ENCODE assay signal across 15 mouse cellular contexts in genomic region chr8:123037487-123037886, GRCm38 (mm10). TPM values are rescaled to one million over a fixed set of nuclear protein-coding genes. Genes with fewer than 3 reads are reported as not detected.
DNase-seq lines count a peak whose midpoint lies in the region; ATAC-seq and TF ChIP-seq lines count a peak whose summit lies in the region.
"Had no signal": no experiment of that assay in that cellular context is flagged by ENCODE, and none has a peak within 500 bp of the region (broad histone marks: within the 10 kb centered on the region; RNA-seq: fewer than 3 reads in every experiment).

No protein-coding gene starts in this region.

- H3K9me3 ChIP-seq in heart, postnatal 0 days (replicated peaks; ENCODE audit: control insufficient read depth, low read length), result no peaks in the 10 kb centered on the region
- H3K9me3 ChIP-seq in liver, embryonic 16.5 days (replicated peaks; ENCODE audit: control insufficient read depth, low read length), result no peaks in the 10 kb centered on the region
- H3K9me3 ChIP-seq in kidney, embryonic 15.5 days (replicated peaks), result no peaks in the 10 kb centered on the region
- H3K9me3 ChIP-seq: embryonic facial prominence, embryonic 13.5 days; forebrain, embryonic 15.5 days; hindbrain, embryonic 15.5 days; midbrain, embryonic 13.5 days; neural tube, embryonic 12.5 days had no signal

- no peak for TF ChIP-seq EP300 in heart, postnatal 0 days (IDR thresholded peaks at IDR 0.05; ENCODE audit: low read depth)

- H3K4me3 ChIP-seq in heart, postnatal 0 days (ENCODE audit: low read depth, low read length), result no peak overlapping the region
- peak overlapping the region; percentile 12; the same call in 1 of the 2 replicates for H3K4me3 ChIP-seq in liver, embryonic 16.5 days (ENCODE audit: low read depth, low read length)
- H3K4me3 ChIP-seq in kidney, embryonic 15.5 days (replicated peaks), result no peak overlapping the region
- H3K4me3 ChIP-seq: embryonic facial prominence, embryonic 13.5 days; forebrain, embryonic 15.5 days; hindbrain, embryonic 15.5 days; midbrain, embryonic 13.5 days; neural tube, embryonic 12.5 days had no signal

- no peak overlapping the region for H3K4me2 ChIP-seq in heart, postnatal 0 days (ENCODE audit: low read depth, low read length)
- peak overlapping the region; percentile 33; the same call in 1 of the 2 replicates for H3K4me2 ChIP-seq in liver, embryonic 16.5 days (ENCODE audit: low read depth, low read length)
- H3K4me2 ChIP-seq in kidney, embryonic 15.5 days, result no peak overlapping the region
- H3K4me2 ChIP-seq: embryonic facial prominence, embryonic 13.5 days; forebrain, embryonic 15.5 days; heart, embryonic 11.5 days; hindbrain, embryonic 15.5 days; midbrain, embryonic 13.5 days; neural tube, embryonic 12.5 days had no signal

- 82% methylated on average over 11 of the region's 11 CpGs for WGBS in heart, postnatal 0 days
- whole genome bisulfite sequencing in liver, embryonic 16.5 days (ENCODE audit: insufficient replicate concordance), result 35% methylated on average over 11 of the region's 11 CpGs
- WGBS in kidney, embryonic 15.5 days, result 79% methylated on average over 11 of the region's 11 CpGs

- H3K36me3 ChIP-seq in heart, postnatal 0 days (replicated peaks; ENCODE audit: control insufficient read depth, insufficient read depth, low read length), result no peaks in the 10 kb centered on the region
- no peaks in the 10 kb centered on the region for H3K36me3 ChIP-seq in liver, embryonic 16.5 days (ENCODE audit: control insufficient read depth, insufficient read depth)
- no peaks in the 10 kb centered on the region for H3K36me3 ChIP-seq in kidney, embryonic 15.5 days
- H3K36me3 ChIP-seq: embryonic facial prominence, embryonic 13.5 days; forebrain, embryonic 15.5 days; hindbrain, embryonic 15.5 days; midbrain, embryonic 13.5 days; neural tube, embryonic 12.5 days had no signal

- no peaks in the 10 kb centered on the region for H3K27me3 ChIP-seq in heart, postnatal 0 days (ENCODE audit: control insufficient read depth, insufficient read depth, low read length)
- H3K27me3 ChIP-seq in liver, embryonic 16.5 days (ENCODE audit: control insufficient read depth, insufficient read depth, low read depth, low read length), result no peaks in the 10 kb centered on the region
- no peaks in the 10 kb centered on the region for H3K27me3 ChIP-seq in kidney, embryonic 15.5 days
- H3K27me3 ChIP-seq: embryonic facial prominence, embryonic 13.5 days; forebrain, embryonic 15.5 days; hindbrain, embryonic 15.5 days; midbrain, embryonic 13.5 days; neural tube, embryonic 12.5 days had no signal

- H3K9ac ChIP-seq in heart, postnatal 0 days (replicated peaks; ENCODE audit: low read depth, low read length), result no peak overlapping the region
- H3K9ac ChIP-seq in liver, embryonic 16.5 days (ENCODE audit: low read depth, low read length), result 0 out of 2 replicates have a peak overlapping the region, but pooled peaks have one; percentile 0
- H3K9ac ChIP-seq in kidney, embryonic 15.5 days, result no peak overlapping the region
- H3K9ac ChIP-seq: embryonic facial prominence, embryonic 13.5 days; forebrain, embryonic 15.5 days; hindbrain, embryonic 15.5 days; midbrain, embryonic 13.5 days; neural tube, embryonic 12.5 days had no signal

- ATAC-seq in heart, postnatal 0 days (ENCODE audit: insufficient read depth, low read depth), result no peak
- ATAC-seq in liver, embryonic 16.5 days (ENCODE audit: low read depth), result no peak
- no peak for ATAC-seq in kidney, embryonic 15.5 days (replicated peaks; ENCODE audit: low FRiP score)
- ATAC-seq: forebrain, embryonic 15.5 days; midbrain, embryonic 13.5 days had no signal

- no peak for TF ChIP-seq CTCF in heart, postnatal 0 days (IDR thresholded peaks at IDR 0.05; ENCODE audit: low read depth)

- H3K27ac ChIP-seq in heart, postnatal 0 days (ENCODE audit: low read depth), result peak overlapping the region; percentile 55
- peak overlapping the region; percentile 86 for H3K27ac ChIP-seq in liver, embryonic 16.5 days (ENCODE audit: low read length)
- H3K27ac ChIP-seq in kidney, embryonic 15.5 days, result no peak overlapping the region
- H3K27ac ChIP-seq: embryonic facial prominence, embryonic 13.5 days; forebrain, embryonic 15.5 days; hindbrain, embryonic 15.5 days; midbrain, embryonic 13.5 days; neural tube, embryonic 12.5 days had no signal

- no peak for DNase-seq in heart, postnatal 0 days (ENCODE audit: low spot score)
- DNase-seq in heart, postnatal 4 days, result no peak
- peak; percentile 79 for DNase-seq in ES-CJ7 (ENCODE audit: low read depth, low spot score)
- peak; percentile 74 for DNase-seq in induced T-regulatory cell, adult 2 months (ENCODE audit: low read depth)
- no peak for DNase-seq in cerebellum, adult 9-10 months
- DNase-seq in layer of hippocampus, adult 8-10 months (ENCODE audit: low spot score in 2 of 2), result no peak
- DNase-seq: adrenal gland, postnatal 36 days had no signal

- H3K4me1 ChIP-seq in heart, postnatal 0 days (ENCODE audit: control insufficient read depth, insufficient read depth), result peaks cover 45% of the 10 kb centered on the region
- H3K4me1 ChIP-seq in liver, embryonic 16.5 days (ENCODE audit: control insufficient read depth, low read depth, low read length), result peaks cover 69% of the 10 kb centered on the region
- H3K4me1 ChIP-seq in kidney, embryonic 15.5 days, result peaks cover 57% of the 10 kb centered on the region

RNA-seq across cellular contexts. Expression of gene Ankrd11, which starts 4.6 kb away (rescaled TPM):
- 51.2 and 65.8 TPM in 2 replicates for total RNA-seq in heart, postnatal 0 days (2014; rRNA removed; ENCODE audit: low replicate concordance)
- polyA plus RNA-seq in heart, postnatal 0 days (2015; fragmentation: Nextera tagmentation; extraction: Ambion mirVana), result 21.6 and 24.3 TPM in 2 replicates
- total RNA-seq in heart, postnatal 4 days (2021), result 10 to 100 TPM; 85.2 to 86.3 TPM
- 7.8 and 8.6 TPM in 2 replicates for polyA plus RNA-seq in liver, embryonic 16.5 days (2015; fragmentation: Nextera tagmentation; extraction: Ambion mirVana)
- polyA plus RNA-seq in kidney, embryonic 15.5 days (2015; fragmentation: Nextera tagmentation; extraction: Ambion mirVana), result 33.5 and 38.0 TPM in 2 replicates
- total RNA-seq in layer of hippocampus, adult 8-10 months (2022), result 100 to 1,000 TPM; 149 to 174 (median 162) TPM

RNA-seq across cellular contexts. Expression of gene Spg7, which starts 25.3 kb away (rescaled TPM):
- 72.8 and 83.1 TPM in 2 replicates for total RNA-seq in heart, postnatal 0 days (2014; rRNA removed; ENCODE audit: low replicate concordance)
- 63.3 and 65.1 TPM in 2 replicates for polyA plus RNA-seq in heart, postnatal 0 days (2015; fragmentation: Nextera tagmentation; extraction: Ambion mirVana)
- 10 to 100 TPM; 68.5 to 76.5 TPM for total RNA-seq in heart, postnatal 4 days (2021)
- 19.9 and 20.7 TPM in 2 replicates for polyA plus RNA-seq in liver, embryonic 16.5 days (2015; fragmentation: Nextera tagmentation; extraction: Ambion mirVana)
- polyA plus RNA-seq in kidney, embryonic 15.5 days (2015; fragmentation: Nextera tagmentation; extraction: Ambion mirVana), result 48.9 and 52.5 TPM in 2 replicates
- total RNA-seq in layer of hippocampus, adult 8-10 months (2022), result 10 to 100 TPM; 51.8 to 64.2 (median 60.9) TPM

Comparison
In these comparisons a context has a peak if more than half of its experiments do, and no peak if none do; other contexts are left out.
1. DNase-seq: peak in ES-CJ7 (single experiment) and induced T-regulatory cell, adult 2 months (single experiment); none in heart, postnatal 0 days (single experiment), heart, postnatal 4 days (single experiment), cerebellum, adult 9-10 months (single experiment) and layer of hippocampus, adult 8-10 months (0 of 2).